Mouse (Mus musculus) olfactory bulb, adult 2 months (tissue): ENCODE measurements around the gene Zfp830. TPM values are rescaled to one million over a fixed set of nuclear protein-coding genes. Genes with fewer than 3 reads are reported as not detected.

Experiments used
- H3K27ac ChIP-seq: fragments of 200-500 bp; 2 replicates; pipeline ENCODE4 v1.5.1; 2012; ENCODE audit warnings: low read depth, low read length; ENCODE audit not compliant: insufficient read depth
- H3K4me1 ChIP-seq: fragments of 200-500 bp; 2 replicates; pipeline ENCODE4 v1.6.1; 2012; ENCODE audit warnings: low read length; ENCODE audit not compliant: control insufficient read depth, insufficient read depth
- H3K4me3 ChIP-seq: fragments of 200-500 bp; 2 replicates; pipeline ENCODE4 v1.5.1; 2012; ENCODE audit warnings: mild to moderate bottlenecking, low read depth, low read length, moderate library complexity; ENCODE audit not compliant: insufficient read depth
- CTCF ChIP-seq: fragments of 200-500 bp; IDR thresholded peaks from 2 replicates; pipeline ENCODE4 v1.5.1; 2012; ENCODE audit warnings: low read depth, mild to moderate bottlenecking, low read length, moderate library complexity; ENCODE audit not compliant: insufficient read depth
- POLR2A ChIP-seq: fragments of 200-500 bp; IDR thresholded peaks from 2 replicates; pipeline ENCODE4 v1.6.1; 2012; ENCODE audit warnings: mild to moderate bottlenecking, low read depth, low read length, moderate library complexity; ENCODE audit not compliant: insufficient read depth
- WGBS: fragments of 180-500 bp; shearing (Covaris S2); methylation state at CpG from one replicate; pipeline ENCODE4 v1.1.7; 2018; 5-methylcytosine and 5-hydroxymethylcytosine counted together
- polyA plus RNA-seq: library from polyadenylated mRNA; stranded (reverse); fragments of >200 nt; gene quantifications from 2 replicates; pipeline ENCODE4 v1.2.4, GENCODE M21; 2012; ENCODE audit warnings: low replicate concordance; ENCODE audit not compliant: missing spikeins, insufficient read depth, insufficient read length

Zfp830 gene
- polyA plus RNA-seq, result not detected in 2 replicates

GRCm38 (mm10) chr11:82763742-82764437, at the start of gene Zfp830, which contains the start of gene Cct6b:
Gene Zfp830 (plus strand): TSS chr11:82764345.
Gene Cct6b (minus strand): TSS chr11:82764321.
- WGBS, result 0% methylated on average over 44 of the region's 44 CpGs
- Histone ChIP-seq H3K4me3 (peak within 1 kb of the TSS; percentile 84), H3K27ac (peak within 1 kb of the TSS; percentile 83), H3K4me1 (peaks cover 5% of the 10 kb centered on the region)
- TF ChIP-seq POLR2A, result peak; percentile 85
- TF ChIP-seq CTCF, result no peak

DNA sequence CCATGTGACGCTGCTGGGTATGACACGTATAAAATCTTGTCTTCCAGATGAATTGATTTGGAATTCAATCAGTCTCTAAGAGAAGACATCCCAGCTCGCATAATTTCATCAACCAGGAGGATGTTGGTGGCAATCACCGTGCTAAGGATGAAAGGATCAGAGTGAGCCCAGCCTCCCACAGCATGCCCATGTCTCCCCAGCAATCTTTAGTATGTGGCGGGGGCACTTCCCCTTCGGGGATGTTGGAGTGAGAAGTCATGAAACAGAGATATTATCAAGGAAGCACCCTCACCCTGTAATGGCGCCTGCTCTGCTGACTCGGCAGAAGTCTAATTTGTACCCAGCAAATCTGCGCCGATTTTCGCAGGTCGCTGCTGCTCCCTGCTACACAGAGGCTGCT, 44.9 kb upstream of the Zfp830 start:
- Histone ChIP-seq H3K27ac (no peak overlapping the region), H3K4me1 (no peaks in the 10 kb centered on the region), H3K4me3 (no peak overlapping the region)
- 83% methylated on average over 12 of the region's 12 CpGs for WGBS
- TF ChIP-seq CTCF (no peak), POLR2A (no peak)

DNA sequence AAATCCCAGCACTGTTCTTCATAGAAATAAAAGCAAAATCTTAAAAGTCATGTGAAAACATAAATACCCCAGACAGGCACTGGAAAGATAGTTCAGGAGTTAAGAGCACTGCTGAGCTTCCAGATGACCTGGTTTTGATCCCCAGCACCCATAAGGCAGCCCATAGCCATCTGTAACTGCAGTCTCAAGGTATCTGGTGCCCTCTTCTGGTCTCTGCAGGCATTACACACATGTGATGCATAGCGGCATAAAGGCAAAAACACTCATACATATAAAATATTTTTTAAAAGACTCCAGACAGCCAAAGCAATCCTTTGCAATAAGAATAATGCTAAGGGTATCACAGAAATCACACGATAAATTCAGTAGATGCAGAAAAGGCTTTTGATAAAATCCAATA, 37.3 kb upstream of the Zfp830 start:
- WGBS, result 92% methylated on average over 2 of the region's 2 CpGs
- H3K4me1 ChIP-seq, result no peaks in the 10 kb centered on the region
- no peak overlapping the region for H3K4me3 ChIP-seq
- TF ChIP-seq POLR2A (no peak), CTCF (no peak)
- H3K27ac ChIP-seq, result no peak overlapping the region

- Histone ChIP-seq H3K27ac (no peak overlapping the region), H3K4me3 (no peak overlapping the region), H3K4me1 (no peaks in the 10 kb centered on the region)
- TF ChIP-seq CTCF (no peak), POLR2A (no peak)
Measured at GRCm38 (mm10) chr11:82734227-82734626, 29.9 kb upstream of the Zfp830 start.

DNA sequence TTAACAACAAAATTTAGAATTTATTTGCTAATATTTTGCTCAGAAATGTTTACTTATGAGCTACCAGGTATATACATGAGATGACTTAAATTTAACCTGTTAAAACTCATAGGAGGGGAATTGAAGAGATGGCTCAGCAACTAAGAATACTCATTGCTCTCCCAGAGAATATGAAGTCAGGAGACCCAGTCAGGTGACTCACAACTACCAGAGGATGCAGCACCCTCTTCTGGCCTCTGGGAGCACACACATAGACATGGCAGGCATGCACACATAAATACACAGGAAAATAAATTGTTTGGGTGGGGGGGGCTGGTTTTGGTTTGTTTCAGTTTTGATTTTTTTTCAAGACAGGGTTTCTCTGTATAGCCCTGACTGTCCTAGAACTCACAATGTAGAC, 25.1 kb upstream of the Zfp830 start:
- Histone ChIP-seq H3K4me1 (no peaks in the 10 kb centered on the region), H3K4me3 (no peak overlapping the region), H3K27ac (no peak overlapping the region)
- TF ChIP-seq CTCF (no peak), POLR2A (no peak)

GRCm38 (mm10) chr11:82746138-82746537, 18.0 kb upstream of the Zfp830 start:
- H3K4me1 ChIP-seq, result no peaks in the 10 kb centered on the region
- H3K27ac ChIP-seq, result no peak overlapping the region
- TF ChIP-seq CTCF (no peak), POLR2A (no peak)
- 33% methylated on average over 6 of the region's 6 CpGs for WGBS
- no peak overlapping the region for H3K4me3 ChIP-seq

DNA sequence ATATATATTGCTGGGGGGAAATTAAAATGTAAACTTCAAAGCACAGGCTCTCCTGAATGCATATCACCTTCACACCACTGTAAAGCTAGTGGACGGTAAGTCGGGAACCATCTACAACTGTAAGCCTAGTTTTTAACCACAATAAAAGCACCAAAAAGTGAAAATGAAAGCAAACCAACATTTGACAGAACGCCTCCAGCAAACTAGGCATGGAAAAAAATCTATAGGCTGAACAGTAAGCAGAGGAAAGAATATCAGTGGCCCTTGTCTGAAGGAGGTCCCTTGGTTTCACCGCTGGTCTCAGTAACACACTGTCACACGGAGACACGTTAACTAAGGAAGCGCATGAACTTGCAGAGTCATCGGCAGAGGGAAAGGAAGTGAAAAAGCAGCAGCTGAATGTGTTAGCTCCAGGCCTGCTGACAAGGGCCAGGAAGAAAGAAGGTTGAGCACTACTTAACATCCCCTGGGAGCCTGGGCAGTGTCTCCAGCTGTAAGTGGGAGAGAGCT, 17.2 kb upstream of the Zfp830 start:
- H3K4me1 ChIP-seq, result no peaks in the 10 kb centered on the region
- H3K27ac ChIP-seq, result no peak overlapping the region
- TF ChIP-seq CTCF, result no peak
- TF ChIP-seq POLR2A, result no peak
- no peak overlapping the region for H3K4me3 ChIP-seq
- WGBS, result 85% methylated on average over 8 of the region's 8 CpGs

GRCm38 (mm10) chr11:82752349-82753115, 11.6 kb upstream of the Zfp830 start:
- no peak for TF ChIP-seq POLR2A
- TF ChIP-seq CTCF, result no peak
- Histone ChIP-seq H3K4me3 (no peak overlapping the region), H3K27ac (no peak overlapping the region), H3K4me1 (no peaks in the 10 kb centered on the region)
- WGBS, result 73% methylated on average over 6 of the region's 6 CpGs

DNA sequence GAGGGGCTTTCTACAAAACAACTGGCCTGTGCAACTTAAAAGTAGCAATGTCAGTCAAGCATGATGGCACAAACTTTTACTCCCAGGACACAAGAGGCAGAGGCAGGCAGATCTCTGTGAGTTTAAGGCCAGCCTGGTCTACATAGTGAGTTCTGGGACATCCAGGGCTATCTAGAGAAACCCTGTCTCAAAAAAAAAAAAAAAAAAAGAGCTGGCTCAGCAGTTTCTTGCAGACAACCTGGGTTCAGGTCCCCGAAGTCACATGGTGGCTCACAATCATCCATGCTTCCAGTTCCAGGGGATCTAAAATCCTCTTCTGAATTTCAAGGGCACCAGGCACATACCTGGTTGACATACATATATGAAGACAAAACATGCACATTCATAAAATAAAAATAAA, 8.2 kb upstream of the Zfp830 start:
- no peak overlapping the region for H3K27ac ChIP-seq
- H3K4me3 ChIP-seq, result no peak overlapping the region
- TF ChIP-seq POLR2A (no peak), CTCF (no peak)
- 93% methylated on average over 1 of the region's 1 CpGs for WGBS
- H3K4me1 ChIP-seq, result no peaks in the 10 kb centered on the region
